Mouse (Mus musculus) testis, adult 2 months (tissue): ENCODE data around the gene Sin3b. TPM values are rescaled to one million over a fixed set of nuclear protein-coding genes. Genes with fewer than 3 reads are reported as not detected.
A peak's percentile ranks its signal among the peaks of the same experiment; 100 is the strongest.

Source experiments
- H3K27ac ChIP-seq: fragments of 200-500 bp; 2 replicates; pipeline ENCODE4 v1.5.1; 2012; ENCODE audit warnings: low read depth, low read length; ENCODE audit not compliant: control insufficient read depth, insufficient read depth
- H3K27me3 ChIP-seq: fragments of 200-500 bp; 2 replicates; pipeline ENCODE4 v1.6.1; 2012; ENCODE audit warnings: mild to moderate bottlenecking, low read length, moderate library complexity; ENCODE audit not compliant: control insufficient read depth, insufficient read depth
- H3K36me3 ChIP-seq: fragments of 200-500 bp; 2 replicates; pipeline ENCODE4 v1.6.1; 2012; ENCODE audit warnings: mild to moderate bottlenecking, low read length; ENCODE audit not compliant: control insufficient read depth, insufficient read depth
- H3K4me1 ChIP-seq: fragments of 200-500 bp; 2 replicates; pipeline ENCODE4 v1.6.1; 2012; ENCODE audit warnings: low read length; ENCODE audit not compliant: control insufficient read depth, insufficient read depth
- H3K4me3 ChIP-seq: fragments of 200-500 bp; 2 replicates; pipeline ENCODE4 v1.5.1; 2012; ENCODE audit warnings: low read depth, mild to moderate bottlenecking, low read length, moderate library complexity, mixed read lengths; ENCODE audit not compliant: control insufficient read depth
- CTCF ChIP-seq: fragments of 200-500 bp; IDR thresholded peaks from 2 replicates; pipeline ENCODE4 v1.5.1; 2012; ENCODE audit warnings: low read depth, mild to moderate bottlenecking, inconsistent platforms, low read length, moderate library complexity; ENCODE audit not compliant: control insufficient read depth, insufficient read depth, insufficient replicate concordance
- POLR2A ChIP-seq: fragments of 200-500 bp; IDR thresholded peaks from 2 replicates; pipeline ENCODE4 v1.6.1; 2012; ENCODE audit warnings: low read depth, mild to moderate bottlenecking, inconsistent platforms, low read length, moderate library complexity; ENCODE audit not compliant: control insufficient read depth
- polyA plus RNA-seq: library from polyadenylated mRNA; depleted of rRNA; stranded (reverse); fragments of >200 nt; gene quantifications from 2 replicates; pipeline ENCODE4 v1.2.3, GENCODE M21; 2012

Sin3b gene
- polyA plus RNA-seq, 1 experiment, result 505 TPM

GRCm38 (mm10) chr8:72735001-72735400, 11.9 kb downstream of the Sin3b start:
- no peaks in the 10 kb centered on the region for H3K4me1 ChIP-seq
- H3K4me3 ChIP-seq, result no peak overlapping the region
- H3K27ac ChIP-seq, result no peak overlapping the region
- peaks cover 7% of the 10 kb centered on the region for H3K36me3 ChIP-seq
- TF ChIP-seq POLR2A, result no peak
- peak; percentile 9; the same call in 1 of the 2 replicates for TF ChIP-seq CTCF
- no peaks in the 10 kb centered on the region for H3K27me3 ChIP-seq

GRCm38 (mm10) chr8:72736868-72737267, 13.8 kb downstream of the Sin3b start:
- H3K27ac ChIP-seq, result no peak overlapping the region
- H3K4me1 ChIP-seq, result peaks cover 3% of the 10 kb centered on the region; the same call in 1 of the 2 replicates
- TF ChIP-seq POLR2A (no peak), CTCF (no peak)
- no peak overlapping the region for H3K4me3 ChIP-seq
- H3K36me3 ChIP-seq, result peaks cover 2% of the 10 kb centered on the region
- no peaks in the 10 kb centered on the region for H3K27me3 ChIP-seq

DNA sequence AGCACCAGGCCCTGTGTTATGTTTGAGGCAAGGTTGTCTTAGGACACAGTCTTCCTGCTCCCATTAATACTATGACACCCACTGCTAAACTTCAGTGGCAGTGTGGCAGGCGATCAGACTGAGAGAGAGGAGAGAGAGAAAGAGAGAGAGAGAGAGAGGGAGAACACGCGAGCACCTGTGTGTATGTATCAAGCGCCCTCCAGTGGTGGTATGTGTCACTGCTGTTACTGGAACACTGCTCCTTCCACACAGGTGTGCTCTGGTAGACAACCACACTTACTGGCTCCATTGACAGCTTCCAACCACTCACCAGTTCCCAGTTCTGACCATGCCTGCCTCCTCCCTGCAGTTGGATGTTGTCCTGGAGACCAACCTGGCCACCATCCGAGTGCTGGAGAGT, 23.0 kb downstream of the Sin3b start:
- H3K27me3 ChIP-seq, result no peaks in the 10 kb centered on the region
- H3K4me3 ChIP-seq, result no peak overlapping the region
- H3K4me1 ChIP-seq, result peaks cover 3% of the 10 kb centered on the region; the same call in 1 of the 2 replicates
- H3K27ac ChIP-seq, result no peak overlapping the region
- TF ChIP-seq CTCF (peak; percentile 66; the same call in 1 of the 2 replicates), POLR2A (no peak)
- peaks cover 5% of the 10 kb centered on the region for H3K36me3 ChIP-seq

- H3K27ac ChIP-seq, result no peak overlapping the region
- H3K27me3 ChIP-seq, result no peaks in the 10 kb centered on the region
- TF ChIP-seq POLR2A, result no peak
- TF ChIP-seq CTCF, result no peak
- H3K36me3 ChIP-seq, result peaks cover 3% of the 10 kb centered on the region
- H3K4me1 ChIP-seq, result no peaks in the 10 kb centered on the region
- H3K4me3 ChIP-seq, result no peak overlapping the region
Measured at GRCm38 (mm10) chr8:72749846-72750245, 26.8 kb downstream of the Sin3b start.

DNA sequence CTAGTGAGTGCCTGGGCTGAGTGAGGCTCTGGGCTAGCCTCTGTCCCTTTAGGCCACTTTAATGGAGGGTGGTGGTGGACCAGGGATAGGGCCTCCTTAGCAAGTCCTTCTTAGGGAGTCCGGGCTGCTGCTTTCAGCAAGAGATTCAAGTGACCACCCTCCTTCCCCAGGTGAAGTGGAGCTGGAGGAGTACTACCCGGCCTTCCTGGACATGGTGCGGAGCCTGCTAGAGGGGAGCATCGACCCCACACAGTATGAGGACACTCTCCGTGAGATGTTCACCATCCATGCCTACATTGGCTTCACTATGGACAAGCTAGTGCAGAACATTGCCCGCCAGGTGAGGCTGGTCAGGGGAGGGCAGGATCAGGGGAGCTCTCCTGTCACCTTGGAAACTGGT, 27.2 kb downstream of the Sin3b start:
- Histone ChIP-seq H3K4me1 (no peaks in the 10 kb centered on the region), H3K36me3 (peaks cover 3% of the 10 kb centered on the region), H3K4me3 (no peak overlapping the region), H3K27ac (no peak overlapping the region), H3K27me3 (no peaks in the 10 kb centered on the region)
- TF ChIP-seq CTCF (no peak), POLR2A (no peak)

GRCm38 (mm10) chr8:72751126-72751525, 28.0 kb downstream of the Sin3b start:
- H3K27me3 ChIP-seq, result no peaks in the 10 kb centered on the region
- TF ChIP-seq CTCF (no peak), POLR2A (no peak)
- H3K27ac ChIP-seq, result no peak overlapping the region
- peaks cover 3% of the 10 kb centered on the region for H3K36me3 ChIP-seq
- H3K4me3 ChIP-seq, result no peak overlapping the region
- no peaks in the 10 kb centered on the region for H3K4me1 ChIP-seq

DNA sequence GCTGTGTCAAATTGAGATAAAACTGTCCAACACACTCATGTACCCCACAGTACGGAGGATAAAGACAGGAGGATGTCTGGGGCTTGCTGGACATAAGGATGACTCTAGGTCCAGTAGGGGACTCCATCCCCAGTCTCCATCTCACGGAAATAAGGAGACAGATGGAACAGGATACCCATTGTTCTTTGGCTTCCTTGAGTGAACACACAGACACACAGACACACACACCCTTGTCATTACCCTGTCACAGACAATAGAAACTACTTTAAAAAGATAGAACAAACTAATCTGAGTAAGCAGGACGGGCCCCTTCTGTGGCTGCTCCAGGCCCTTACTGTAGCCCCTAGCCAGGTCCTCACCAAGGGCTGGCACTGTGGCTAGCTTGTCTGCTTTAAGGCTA, 29.2 kb downstream of the Sin3b start:
- Histone ChIP-seq H3K36me3 (peaks cover 1% of the 10 kb centered on the region), H3K27me3 (no peaks in the 10 kb centered on the region), H3K4me3 (no peak overlapping the region), H3K27ac (no peak overlapping the region), H3K4me1 (no peaks in the 10 kb centered on the region)
- no peak for TF ChIP-seq CTCF
- no peak for TF ChIP-seq POLR2A

DNA sequence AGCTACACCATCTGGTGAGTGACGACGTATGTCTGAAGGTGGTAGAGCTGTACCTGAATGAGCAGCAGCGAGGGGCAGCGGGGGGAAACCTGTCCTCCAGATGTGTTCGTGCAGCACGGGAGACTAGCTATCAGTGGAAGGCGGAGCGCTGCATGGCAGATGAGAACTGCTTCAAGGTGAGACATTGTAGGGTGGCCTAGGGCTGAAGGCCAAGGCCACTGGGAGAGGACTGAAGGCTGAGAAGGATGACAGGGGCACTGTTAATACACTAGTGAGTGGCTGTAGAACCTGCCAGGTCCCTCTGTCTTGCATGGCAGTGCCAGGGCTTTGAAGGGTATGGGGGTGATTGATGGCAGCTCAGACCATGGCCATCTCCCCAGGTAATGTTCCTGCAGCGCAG, 30.1 kb downstream of the Sin3b start:
- TF ChIP-seq POLR2A, result no peak
- no peak for TF ChIP-seq CTCF
- H3K27me3 ChIP-seq, result no peaks in the 10 kb centered on the region

More for the DNA sequence above, 30.1 kb downstream of the Sin3b start:
- Histone ChIP-seq H3K27ac (no peak overlapping the region), H3K36me3 (peaks cover 1% of the 10 kb centered on the region), H3K4me3 (no peak overlapping the region), H3K4me1 (no peaks in the 10 kb centered on the region; the same call in 1 of the 2 replicates)
